ENCODE assay signal across 8 mouse cellular contexts in the genomic region with DNA sequence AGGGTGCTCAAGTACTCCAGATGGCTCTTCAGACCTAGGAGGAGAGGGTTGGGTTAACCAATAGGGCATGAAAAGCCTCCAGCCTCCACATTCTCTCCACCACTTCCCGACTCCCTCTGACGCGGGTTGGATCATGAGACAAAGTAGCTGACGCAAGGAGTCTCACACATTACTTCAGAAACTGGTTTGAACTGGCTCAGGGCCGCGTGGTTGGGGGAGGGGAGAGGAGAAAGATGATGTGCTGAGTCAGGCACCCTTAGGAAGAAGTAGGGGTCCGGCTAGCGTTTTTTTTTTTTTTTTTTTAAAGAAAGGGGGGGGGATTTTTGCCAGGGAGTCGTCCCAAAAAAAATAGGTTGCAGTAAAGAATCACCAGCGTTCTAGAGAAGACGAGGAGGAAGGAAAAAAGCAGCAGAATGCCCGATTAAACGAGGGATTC. TPM values are rescaled to one million over a fixed set of nuclear protein-coding genes. Genes with fewer than 3 reads are reported as not detected.
DNase-seq lines count a peak whose midpoint lies in the region; ATAC-seq lines count a peak whose summit lies in the region.

No protein-coding gene starts in this region.

- peak; percentile 54 to 64 for ATAC-seq in hematopoietic stem cell, adult 5-6 weeks (replicated peaks in 1 of 2; ENCODE audit: insufficient read depth in 1 of 2, low FRiP score in 2 of 2, low TSS enrichment in 1 of 2, low read depth in 1 of 2, poor library complexity in 2 of 2, severe bottlenecking in 2 of 2)

- peak; percentile 86 for DNase-seq in Muller cell, postnatal 12 days (ENCODE audit: inconsistent ontology term)
- peak; percentile 71 for DNase-seq in cerebellum, adult 9-10 months
- DNase-seq in forelimb bud, embryonic 11.5 days (ENCODE audit: low read depth, low spot score) = peak; percentile 88
- peak; percentile 60 to 72 for DNase-seq in layer of hippocampus, postnatal 14 days (ENCODE audit: low spot score in 2 of 2)
- peak; percentile 92 for DNase-seq in lung, postnatal 25 days (ENCODE audit: low spot score)
- DNase-seq in ovary, postnatal 36 days (ENCODE audit: low spot score) = peak; percentile 73
- DNase-seq in thymus, postnatal 36 days = peak; percentile 64 to 78

RNA-seq across cellular contexts. Expression of a gene that starts 10.3 kb away (rescaled TPM):
- 88.1 and 113 TPM in 2 replicates for total RNA-seq in hematopoietic stem cell, adult 5-6 weeks (2017)
- total RNA-seq in layer of hippocampus, postnatal 14 days (2021) = 100 to 1,000 TPM; 188 to 200 TPM

RNA-seq across cellular contexts. Expression of a gene that starts 22.7 kb away (rescaled TPM):
- 58.5 and 90.9 TPM in 2 replicates for total RNA-seq in hematopoietic stem cell, adult 5-6 weeks (2017)
- total RNA-seq in layer of hippocampus, postnatal 14 days (2021) = 10 to 100 TPM; 39.9 to 47.9 TPM

RNA-seq across cellular contexts. Expression of a gene that starts 27.6 kb away (rescaled TPM):
- total RNA-seq in hematopoietic stem cell, adult 5-6 weeks (2017) = not detected in 2 replicates
- 1 to 10 TPM; 1.8 to 2.0 TPM for total RNA-seq in layer of hippocampus, postnatal 14 days (2021)

RNA-seq across cellular contexts. Expression of a gene that starts 28.3 kb away (rescaled TPM):
- 90.9 and 120 TPM in 2 replicates for total RNA-seq in hematopoietic stem cell, adult 5-6 weeks (2017)
- total RNA-seq in layer of hippocampus, postnatal 14 days (2021) = 10 to 100 TPM; 64.5 to 71.4 TPM

RNA-seq across cellular contexts. Expression of a gene that starts 44.0 kb away (rescaled TPM):
- total RNA-seq in hematopoietic stem cell, adult 5-6 weeks (2017) = 87.8 and 104 TPM in 2 replicates
- total RNA-seq in layer of hippocampus, postnatal 14 days (2021) = 10 to 100 TPM; 79.3 to 91.9 TPM

Comparison
In these comparisons a context has a peak if more than half of its experiments do, and no peak if none do; other contexts are left out.
1. Peak in every context shown above with its lines: DNase-seq and ATAC-seq.